Mouse (Mus musculus) liver, postnatal 0 days (tissue): ENCODE measurements around the gene Ptges.

Experiments
- CTCF ChIP-seq: sonication (generic); IDR thresholded peaks from 2 replicates; pipeline ENCODE4 v1.5.1; 2016; ENCODE audit warnings: antibody characterized with exemption, low read depth
- EP300 ChIP-seq: IDR thresholded peaks from 2 replicates; pipeline ENCODE4 v1.6.1; 2016; ENCODE audit warnings: antibody characterized with exemption, low read depth, mild to moderate bottlenecking

GRCm38 (mm10) chr2:30879481-30879880 is 50.2 kb downstream of the Ptges start:
- no peak for TF ChIP-seq CTCF
- no peak for TF ChIP-seq EP300
